Mouse (Mus musculus) testis, postnatal 10 days (tissue): ENCODE data around the gene Lrp10.
A peak's percentile ranks its signal among the peaks of the same experiment; 100 is the strongest.

Experiments
- DNase-seq: peaks from one replicate; pipeline ENCODE4 v3.0.0; 2021; ENCODE audit warnings: low spot score

The Lrp10 gene

DNA sequence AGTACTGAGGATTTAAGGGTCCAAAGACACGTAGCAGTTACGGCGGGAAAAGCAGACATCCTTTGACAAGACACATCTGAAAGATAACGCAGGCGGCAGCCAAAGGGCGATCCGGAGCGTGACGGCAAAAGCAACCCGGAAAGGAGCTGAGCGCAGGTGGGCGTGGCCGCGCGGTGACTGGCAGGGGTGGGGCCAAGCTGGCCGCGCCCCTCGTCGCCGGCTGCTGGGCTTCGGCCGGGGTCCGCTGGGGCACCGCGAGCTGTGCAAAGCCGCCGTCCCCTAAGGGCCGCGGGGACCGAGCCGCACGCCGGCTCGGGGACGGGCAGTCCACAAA lies at the start of gene Lrp10:
TSS of gene Lrp10 (plus strand) at position 179 of the 334 bp plus-strand sequence.
- peak; percentile 94 for DNase-seq

DNA sequence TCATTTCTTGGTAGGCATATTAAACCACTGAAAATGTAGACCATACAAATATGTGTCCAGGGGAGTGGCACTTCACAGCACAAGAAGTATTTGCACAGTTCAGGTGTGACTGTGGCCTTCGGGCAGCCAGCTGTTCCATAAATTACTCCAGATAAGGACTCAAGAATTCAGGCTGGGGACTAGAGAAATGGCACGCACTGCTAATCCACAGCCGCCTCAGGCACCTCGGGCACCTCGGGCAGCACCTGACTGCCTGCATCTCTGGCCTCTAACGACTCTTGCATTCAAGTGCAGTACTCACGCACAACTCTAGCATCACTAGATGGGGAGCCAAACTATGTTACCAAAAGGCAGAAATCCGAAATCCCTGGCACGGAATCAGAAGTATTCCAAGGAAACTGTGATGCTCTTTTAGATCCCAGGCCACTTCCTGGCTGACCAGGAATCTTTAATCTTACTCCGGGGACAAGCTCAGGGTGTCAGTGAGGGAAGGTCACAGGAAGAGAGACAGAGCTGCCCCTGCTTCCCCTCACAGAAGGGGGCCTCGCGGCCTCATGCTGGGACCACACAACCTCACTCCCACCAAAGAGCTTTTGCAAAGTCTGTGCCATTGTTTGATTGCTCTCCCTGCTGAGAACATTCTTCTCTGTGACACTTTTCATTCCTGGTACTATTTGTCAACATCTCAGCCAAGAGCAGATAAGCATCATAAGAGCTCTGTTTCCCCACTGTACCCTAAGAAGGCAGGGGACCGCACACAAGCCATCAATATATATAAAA lies 48.5 kb upstream of the Lrp10 start:
- DNase-seq, result no peak

DNA sequence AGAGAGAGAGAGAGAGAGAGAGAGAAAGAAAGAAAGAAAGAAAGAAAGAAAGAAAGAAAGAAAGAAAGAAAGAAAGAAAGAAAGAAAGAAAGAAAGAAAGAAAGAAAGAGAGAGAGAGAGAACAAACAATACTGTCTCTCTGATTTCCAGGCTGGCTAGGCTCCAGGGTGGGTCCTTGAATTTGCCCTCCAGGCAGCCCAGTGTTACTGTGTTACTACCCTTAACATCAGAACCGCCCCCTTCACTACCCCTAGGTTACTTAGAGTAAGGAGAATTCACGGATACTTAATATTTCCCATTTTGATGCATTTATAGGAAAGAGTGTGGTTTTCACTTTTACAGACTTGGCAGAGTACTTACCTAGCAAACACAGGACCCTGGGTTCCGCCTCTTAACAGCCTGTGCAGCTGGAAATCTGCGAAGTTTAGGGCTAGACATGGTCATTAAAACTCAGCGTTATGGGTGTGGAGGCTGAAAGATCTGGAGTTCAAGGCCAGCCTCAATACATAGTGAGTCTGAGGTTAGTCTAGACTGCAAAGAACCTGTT lies 47.6 kb upstream of the Lrp10 start:
- DNase-seq, result no peak

DNA sequence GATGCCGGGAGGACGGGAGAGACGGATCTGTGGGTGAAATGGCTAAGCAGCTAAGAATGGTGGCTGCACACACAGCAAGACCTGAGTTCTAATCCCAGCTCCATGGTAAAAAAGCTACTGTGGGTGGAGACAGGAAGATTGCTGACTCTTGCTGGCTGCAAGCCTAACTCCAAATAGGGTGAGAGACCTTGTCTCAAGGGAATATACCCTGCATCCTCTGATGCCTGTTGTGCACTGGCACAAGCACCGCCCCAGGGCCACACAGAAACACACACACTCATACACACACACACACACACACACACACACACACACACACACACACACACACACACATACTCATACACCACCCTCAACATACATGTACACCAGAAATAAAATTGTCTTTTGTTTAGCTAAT lies 47.1 kb upstream of the Lrp10 start:
- DNase-seq, result no peak

DNA sequence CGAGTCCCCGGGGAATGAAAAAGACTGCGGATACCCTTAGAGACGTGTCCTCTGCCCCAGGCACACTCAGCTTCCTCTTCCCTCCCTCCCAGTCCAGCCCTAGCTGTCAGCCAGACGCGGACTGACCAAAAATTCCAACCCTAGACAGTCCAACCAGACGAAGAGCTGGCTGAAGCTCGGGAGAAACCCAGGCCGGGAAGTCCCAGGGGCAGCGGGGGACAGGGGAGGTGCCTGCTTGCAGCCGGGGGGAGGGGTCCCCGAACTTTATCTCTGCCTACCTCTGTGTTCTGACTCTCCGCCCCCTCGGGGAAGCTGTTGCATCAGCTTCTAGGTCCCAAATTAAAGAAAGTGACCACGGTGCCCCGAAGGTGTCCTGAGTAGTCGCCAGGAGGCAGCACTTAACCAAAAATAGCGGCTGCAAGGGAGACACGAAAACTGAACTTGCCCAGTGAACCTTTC lies 46.3 kb upstream of the Lrp10 start, which contains the start of gene Slc7a7:
TSS of gene Slc7a7 (minus strand) at position 158 of the 459 bp plus-strand sequence.
- DNase-seq, result peak; percentile 59

DNA sequence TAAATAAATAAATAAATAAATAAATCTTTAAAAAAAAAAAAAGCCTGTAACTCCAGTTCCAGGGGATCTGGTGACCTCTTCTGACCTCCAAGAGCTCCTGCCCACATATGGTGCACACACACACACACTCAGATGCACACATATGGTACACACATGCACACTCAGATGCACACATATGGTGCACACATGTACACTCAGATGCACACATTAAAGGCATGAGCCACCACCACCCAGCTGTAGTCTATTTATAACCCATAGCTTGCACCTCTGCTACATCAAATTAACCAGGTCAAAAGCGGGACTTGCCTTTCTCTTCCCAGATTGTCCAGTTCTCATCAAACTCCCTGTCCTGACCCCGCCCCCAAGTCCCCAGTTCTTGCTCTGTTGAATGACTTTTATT lies 42.9 kb upstream of the Lrp10 start:
- no peak for DNase-seq

DNA sequence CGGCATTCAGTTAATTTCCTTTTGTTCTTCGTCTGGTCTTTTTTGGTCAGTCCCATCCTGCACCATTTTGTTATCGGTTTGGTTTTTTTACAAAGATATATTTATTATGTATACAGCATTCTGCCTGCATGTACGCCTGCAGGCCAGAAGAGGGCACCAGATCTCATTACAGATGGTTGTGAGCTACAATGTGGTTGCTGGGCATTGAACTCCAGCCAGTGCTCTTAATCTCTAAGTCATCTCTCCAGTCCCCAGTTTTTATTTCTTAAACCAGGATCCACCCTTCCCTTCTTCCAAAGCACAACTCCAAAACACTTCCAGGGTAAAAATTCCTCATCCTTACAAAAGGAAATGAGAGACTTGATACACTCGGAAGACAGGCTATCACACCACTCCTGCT lies 40.5 kb upstream of the Lrp10 start:
- DNase-seq, result no peak

DNA sequence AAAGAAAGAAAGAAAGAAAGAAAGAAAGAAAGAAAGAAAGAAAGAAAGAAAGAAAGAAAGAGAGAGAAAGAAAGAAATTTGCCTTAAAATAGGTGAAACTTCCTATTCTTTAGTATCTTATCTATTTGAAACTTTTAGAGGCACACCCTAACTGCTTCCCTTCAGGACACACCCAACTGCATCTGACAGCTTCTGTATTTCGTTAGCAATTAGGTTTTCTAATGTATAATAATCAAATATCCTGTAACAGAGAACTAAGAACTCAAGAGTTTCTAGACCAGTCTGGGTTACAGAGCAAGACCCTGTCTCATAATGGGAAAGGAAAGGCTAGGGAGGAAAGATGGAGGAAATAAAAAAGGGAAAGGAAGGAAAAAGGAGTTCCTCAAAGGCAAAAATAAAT lies 39.3 kb upstream of the Lrp10 start:
- no peak for DNase-seq

DNA sequence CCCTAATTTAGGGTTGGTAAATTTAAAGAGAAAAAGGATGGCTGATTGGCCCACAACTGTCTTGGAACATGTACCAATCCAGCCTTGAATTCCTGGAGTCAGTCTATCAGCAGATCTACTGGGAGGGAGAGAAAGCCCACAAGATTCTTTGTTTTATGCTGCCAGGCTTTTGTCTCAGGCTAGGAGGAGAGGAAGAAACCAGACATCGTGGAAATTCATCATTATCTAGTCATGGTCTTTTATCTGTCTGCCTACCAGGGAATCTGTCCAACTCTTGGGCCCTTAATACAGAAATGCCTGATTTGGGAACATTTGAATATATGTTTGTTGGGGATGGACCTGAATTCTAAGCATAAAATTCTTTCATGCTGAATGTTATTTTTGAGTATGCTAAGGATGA lies 38.4 kb upstream of the Lrp10 start:
- no peak for DNase-seq

DNA sequence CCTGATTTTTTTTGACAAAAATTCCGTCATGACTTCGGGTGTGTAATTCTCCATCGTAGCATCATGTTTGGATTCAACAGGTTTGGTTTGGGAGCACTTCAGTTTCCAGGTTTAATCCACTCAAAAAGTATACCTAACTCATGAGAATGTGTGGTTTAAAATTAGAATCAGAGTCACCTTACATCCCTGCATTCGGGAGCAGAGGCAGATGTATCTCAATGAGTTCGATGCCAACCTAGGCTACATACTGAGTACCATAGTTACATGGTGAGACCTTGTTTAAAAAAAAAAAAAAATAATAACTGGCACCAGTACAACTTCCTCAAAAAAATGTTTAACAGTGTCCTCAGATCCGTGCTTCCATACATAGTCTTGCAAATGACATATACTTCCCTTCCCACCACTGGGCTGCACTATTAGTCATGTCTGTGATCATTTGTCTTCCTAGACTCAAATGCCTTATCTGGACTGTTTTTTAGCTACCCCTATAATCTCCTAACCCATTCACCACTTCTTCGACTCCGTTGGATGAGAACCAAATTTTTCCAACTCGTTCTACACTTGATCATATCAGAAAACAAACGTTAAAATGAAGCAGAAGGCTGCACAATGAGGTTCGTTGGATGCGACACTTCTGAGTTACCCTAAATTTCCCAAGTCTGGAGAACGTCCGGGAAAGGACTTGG lies 37.8 kb upstream of the Lrp10 start:
- DNase-seq, result no peak

DNA sequence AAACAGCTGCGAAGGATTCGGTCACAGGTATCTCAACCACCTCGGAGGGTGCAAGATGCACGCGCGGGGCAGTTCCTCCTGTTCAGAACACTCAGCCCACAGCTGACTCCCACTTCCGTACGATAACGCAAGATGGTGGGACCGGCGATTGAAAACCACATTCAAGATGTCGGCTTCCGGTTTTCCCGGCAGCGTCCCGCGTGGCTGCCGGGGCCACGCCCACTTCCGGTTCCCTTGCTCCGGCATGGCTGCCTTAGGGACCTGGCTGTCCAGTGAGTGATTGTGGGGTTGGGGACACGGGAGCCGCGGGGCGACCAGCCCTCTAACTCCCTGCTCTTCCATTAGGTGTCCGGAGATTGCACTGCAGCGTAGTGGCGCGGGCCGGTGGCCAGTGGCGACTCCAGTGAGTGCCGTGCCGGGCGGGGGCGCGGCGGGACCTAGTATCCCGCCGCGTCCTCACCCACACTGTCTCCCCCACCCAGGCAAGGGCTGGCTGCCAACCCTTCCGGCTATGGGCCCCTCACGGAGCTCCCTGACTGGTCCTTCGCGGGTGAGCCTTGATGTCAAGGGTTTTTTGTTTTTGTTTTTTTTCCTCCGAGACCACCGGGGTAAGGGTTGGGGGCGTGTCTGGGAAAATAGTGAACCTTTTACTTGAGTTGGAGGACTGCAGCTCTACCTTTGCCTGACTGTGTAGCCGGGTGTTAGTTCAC lies 37.1 kb upstream of the Lrp10 start, which contains the start of gene Mrpl52:
TSS of gene Mrpl52 (plus strand) at position 221 of the 710 bp plus-strand sequence.
- peak; percentile 94 for DNase-seq

DNA sequence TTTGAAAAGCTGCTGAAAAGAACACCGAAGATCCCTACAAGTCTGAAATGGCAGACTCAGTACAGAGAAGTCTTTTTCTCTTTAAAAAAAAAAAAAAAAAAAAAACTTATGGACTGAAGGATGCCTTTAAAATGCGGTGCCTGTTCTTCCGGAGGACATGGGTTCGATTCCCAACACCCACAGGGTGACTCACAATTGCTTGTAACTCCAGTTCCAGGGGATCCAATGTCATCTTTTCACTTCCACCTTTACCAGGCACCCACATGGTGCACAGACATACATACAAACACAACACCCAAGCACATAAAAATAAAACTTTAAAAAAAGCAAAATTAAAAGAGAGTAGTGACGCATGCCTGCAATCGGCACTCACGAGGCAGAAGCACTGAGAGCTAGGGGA lies 36.2 kb upstream of the Lrp10 start:
- DNase-seq, result no peak

DNA sequence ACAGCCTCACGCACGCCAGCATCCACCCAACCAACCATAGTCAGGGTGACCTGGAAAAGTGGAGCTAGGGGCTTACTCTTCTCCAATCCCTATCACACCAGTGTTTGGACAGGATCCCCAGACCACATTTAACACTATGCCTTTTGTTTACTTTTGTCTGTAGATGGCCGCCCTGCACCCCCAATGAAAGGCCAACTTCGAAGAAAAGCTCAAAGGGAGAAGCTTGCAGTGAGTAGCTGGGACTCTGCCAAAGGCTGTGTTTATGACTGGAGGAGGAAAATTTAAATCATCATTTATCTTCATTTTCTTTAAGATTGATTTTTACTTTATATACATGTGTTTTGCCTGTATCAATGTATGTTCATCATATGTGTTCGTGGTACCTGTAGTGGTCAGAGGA lies 35.5 kb upstream of the Lrp10 start:
- peak; percentile 40 for DNase-seq

DNA sequence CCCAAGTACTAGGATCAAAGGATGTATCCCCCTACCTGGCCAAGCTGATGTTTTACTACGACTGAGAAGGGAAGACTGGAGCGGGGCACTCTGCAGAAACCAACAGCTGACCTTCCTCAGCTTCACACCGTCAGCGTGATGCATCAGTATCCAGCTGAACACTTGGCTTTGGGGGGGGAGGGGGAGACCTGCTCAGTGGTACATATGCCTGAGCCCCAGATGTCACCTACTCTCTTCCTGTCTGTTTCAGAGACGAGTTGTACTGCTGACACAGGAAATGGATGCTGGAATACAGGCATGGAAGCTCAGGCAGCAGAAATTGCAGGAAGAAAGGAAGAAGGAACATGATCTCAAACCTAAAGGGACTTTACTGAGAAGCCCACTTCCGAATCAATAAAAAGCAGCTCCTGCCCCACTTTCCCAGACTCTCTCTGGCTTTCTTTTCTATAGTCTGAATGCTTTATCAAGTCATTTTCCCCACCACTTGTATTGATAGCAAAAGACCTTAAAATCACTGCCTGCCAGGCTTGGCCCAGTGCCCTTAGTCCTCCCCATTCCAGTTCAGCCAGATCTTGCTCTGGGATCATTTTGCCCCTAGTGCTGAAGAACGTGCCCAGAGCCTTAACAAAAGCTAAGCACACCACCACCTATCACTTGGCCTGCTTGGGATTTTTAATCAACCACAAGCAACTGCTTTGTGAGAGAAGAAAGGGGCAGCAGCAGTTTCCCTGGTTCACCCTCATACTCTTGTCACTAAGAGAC lies 34.4 kb upstream of the Lrp10 start:
- DNase-seq, result peak; percentile 54

DNA sequence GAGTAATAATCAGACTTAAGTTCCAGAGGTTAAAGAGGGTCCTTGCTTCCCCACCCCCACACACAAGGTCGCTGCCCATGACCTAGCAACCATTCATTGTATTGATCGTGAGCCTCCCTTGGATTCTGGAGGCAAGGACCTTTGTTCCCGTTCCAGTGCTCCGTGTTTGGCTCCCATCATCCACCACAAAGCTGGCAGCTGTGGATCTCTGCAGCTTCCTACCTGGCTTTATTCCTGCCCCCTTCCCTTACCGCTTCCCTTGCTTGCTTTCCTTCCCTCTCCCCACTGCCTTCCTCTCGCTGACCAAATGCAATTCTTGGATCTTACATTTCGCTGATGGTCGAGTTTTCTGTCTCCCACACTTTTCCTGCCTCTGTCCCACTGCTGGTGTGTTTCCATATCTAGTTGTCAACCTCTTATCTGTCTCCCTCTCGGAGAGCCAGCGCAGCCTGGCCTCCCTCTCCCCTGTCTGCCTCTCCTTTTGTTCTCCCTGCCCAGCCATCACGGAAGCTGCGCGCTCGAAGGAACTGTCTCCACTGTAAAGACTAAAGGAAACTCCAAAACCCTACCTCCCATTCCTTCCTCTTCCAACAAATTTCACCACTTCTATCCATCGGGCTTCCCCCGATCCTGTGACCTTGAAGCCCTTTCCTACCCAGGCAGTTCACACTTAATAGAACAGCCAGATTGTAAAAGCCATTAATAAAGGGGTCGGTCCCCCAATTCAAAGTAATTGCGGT lies 33.4 kb upstream of the Lrp10 start:
- DNase-seq, result peak; percentile 57

DNA sequence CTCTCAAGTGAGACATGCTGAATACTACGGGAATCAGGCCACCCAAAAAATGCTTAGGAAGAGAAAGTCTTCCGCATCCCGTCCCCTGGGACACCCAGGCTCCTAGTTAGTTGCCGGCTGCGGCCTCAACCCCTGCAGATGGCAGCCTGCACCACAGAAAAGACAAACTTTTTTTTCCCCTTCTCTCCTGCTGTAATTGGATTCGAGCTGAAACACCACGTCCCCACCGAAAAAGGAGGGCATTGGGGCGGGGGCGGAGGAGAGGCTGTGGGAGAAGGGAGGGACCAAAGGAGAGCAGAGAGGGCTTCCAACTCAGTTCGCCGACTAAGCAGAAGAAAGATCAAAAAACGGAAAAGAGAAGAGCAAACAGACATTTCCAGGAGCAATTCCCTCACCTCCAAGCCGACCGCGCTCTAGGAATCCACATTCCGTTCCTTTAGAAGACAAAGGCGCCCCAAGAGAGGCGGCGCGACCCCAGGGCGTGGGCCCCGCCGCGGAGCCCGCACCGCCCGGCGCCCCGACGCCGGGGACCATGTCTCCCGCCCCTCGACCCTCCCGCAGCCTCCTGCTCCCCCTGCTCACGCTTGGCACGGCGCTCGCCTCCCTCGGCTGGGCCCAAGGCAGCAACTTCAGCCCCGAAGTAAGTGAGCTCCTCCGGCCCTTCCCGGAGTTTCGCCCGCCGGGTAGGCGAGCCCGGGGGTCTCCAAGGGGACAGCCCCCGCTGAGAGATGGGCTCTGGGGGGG lies 32.4 kb upstream of the Lrp10 start, which contains the start of gene Mmp14:
TSS of gene Mmp14 (plus strand) at position 279 of the 744 bp plus-strand sequence.
- peak; percentile 86 for DNase-seq

DNA sequence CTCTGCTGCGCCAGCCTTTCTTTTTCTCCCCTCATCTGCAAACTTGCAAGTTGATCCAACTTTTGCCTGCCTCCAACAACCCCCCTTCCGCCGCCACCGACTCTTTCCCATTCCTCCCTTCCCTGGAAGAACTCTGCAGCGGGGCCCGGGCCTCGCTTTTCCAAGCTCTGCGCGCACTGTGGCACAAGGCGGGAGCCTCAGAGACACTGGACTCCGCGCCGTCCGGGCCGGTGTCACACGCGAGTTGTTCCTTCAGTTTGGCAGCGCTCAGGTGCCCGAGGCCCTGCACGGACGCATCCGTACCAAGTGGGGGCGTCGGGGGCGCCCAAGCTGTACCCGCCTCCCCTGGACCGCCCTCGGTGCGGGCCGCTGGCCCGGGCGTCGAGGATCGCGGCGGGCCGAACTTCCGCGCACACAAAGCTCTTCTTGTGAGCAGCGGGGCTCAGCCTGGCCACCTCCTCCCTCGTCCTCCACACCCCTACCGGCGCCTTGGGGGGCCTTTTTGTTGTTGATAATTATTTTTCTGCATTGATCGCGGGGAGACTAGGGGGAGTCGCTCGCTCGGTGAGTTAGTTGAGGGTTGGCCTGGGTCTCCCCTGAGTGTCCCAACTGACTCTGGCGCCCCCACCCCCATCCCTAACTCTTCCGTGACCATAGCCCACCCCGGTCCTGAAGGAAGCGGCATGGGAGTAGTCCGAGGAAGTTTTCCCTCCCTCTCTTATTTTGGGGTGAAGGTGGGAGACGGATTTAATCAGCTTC lies 31.7 kb upstream of the Lrp10 start:
- DNase-seq, result peak; percentile 75

DNA sequence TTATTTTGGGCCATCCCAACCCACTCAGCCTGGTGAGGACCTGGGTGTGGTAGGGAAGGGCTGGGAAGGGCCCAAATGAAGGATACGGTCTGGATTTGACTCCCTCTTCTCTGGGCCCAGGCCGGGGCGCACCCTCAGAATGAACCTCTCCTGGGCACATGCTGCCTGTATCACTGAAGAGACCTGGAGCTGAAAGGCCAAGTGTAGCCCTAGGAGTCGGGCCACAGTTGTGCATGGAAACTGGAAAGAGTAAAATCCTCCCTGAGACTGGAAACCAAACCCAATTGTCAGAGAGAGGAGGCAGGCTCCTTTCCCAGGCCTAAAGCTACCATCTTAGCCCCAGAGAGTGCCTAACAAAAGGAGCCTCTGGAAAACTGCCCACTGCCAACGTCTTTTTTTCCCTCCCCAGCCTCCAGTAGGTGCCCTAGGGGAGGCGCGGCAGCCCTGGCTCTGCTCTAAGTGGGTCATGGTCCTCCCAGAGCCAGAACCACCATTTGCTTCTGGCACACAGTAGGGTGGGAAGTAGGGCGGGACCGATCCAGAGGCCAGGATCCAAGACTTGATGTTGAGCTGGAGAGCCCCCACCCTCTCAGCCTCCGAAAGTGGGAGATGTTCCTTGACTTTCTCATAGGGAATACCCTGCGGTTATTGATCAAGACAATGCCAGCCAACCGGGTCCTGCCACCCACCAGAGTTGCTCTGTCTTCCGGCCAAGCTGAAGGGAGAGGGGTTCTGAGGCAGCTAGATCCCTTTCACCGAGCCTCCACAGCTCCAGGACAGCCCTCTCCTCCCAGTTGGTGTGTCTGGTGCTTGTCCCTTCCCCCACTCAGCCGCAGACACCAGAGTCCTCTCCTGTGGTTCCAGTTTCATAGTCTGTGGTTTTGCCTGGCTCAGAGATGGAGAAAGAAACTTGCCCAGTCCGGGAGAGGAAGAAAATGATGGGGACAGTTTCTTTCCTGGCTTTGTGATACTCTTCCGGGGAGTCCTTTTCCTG lies 30.8 kb upstream of the Lrp10 start:
- no peak for DNase-seq
